Mouse (Mus musculus): Measurements from ENCODE around the gene Bnc2.

The Bnc2 gene

GRCm38 (mm10) chr4:84632832-84633789, 42.0 kb downstream of the Bnc2 start:
- DNase-seq (ENCODE audit: low spot score): no peak

- no peak for DNase-seq (ENCODE audit: low spot score)
Measured at GRCm38 (mm10) chr4:84627616-84628015, 47.5 kb downstream of the Bnc2 start.

GRCm38 (mm10) chr4:84623312-84623711, 51.8 kb downstream of the Bnc2 start:
- DNase-seq (ENCODE audit: low spot score): no peak

DNA sequence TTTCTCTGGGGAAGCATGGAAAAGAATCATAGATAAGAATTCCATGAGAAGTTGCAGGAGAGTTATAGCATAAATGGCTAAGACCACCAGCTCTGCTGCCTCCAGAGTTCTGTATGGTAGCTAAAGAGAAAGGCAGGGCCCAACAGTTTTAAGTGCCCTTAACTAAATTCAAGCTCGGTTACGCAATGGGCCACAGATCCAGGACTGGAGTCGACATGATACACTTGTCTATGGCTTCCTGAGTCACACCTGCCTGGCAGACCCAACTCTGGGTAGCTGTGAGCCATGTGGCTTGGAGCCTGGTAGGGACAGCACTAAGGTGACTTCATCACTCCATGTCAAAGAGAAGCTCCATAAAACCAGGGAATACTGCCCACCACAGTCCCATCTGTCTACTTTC, 53.3 kb downstream of the Bnc2 start:
- no peak for DNase-seq (ENCODE audit: low spot score)

DNA sequence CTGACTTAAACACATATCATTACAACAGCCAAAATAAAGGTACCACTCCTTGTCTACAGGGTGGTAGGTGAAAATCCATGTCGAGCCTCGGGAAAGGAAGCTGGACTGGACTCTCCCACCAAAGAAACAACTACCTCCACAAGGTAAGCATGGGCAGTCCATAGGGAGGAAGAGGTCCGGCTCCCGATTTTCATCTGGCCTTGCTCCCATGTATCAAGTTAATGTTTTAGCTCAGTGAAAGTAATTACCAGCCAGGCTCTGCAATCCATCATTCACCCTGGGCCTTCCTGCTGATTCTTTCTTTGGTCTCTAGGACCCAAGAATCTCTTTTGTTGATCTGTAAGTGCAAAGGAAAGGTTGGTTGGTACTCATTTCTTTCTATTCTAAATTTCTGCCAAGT, 65.2 kb downstream of the Bnc2 start:
- no peak for DNase-seq (ENCODE audit: low spot score)

- DNase-seq (ENCODE audit: low spot score): no peak
Measured at GRCm38 (mm10) chr4:84604461-84604860, 70.6 kb downstream of the Bnc2 start.

GRCm38 (mm10) chr4:84580260-84580952, 94.7 kb downstream of the Bnc2 start:
- DNase-seq (ENCODE audit: low spot score): no peak

DNA sequence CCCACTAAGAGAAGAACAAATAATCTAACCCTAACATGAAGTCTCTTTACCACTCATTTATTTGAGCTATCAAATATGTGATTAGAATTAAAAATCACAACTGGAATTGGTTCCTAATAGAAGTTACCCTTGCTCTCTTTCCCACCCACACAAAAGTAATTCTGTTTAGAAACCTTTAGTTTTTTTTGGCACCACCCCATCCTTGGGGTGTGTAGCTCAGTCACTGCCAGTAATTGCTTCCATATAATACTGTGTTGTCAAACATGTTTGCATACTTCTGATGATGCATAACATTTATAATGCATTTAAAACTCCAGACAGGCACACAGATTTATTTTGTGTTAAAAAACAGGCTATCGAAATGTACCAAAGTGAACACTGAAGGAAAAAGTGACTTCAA, 96.8 kb downstream of the Bnc2 start:
- no peak for DNase-seq (ENCODE audit: low spot score)

- no peak for DNase-seq (ENCODE audit: low spot score)
Measured at GRCm38 (mm10) chr4:84566123-84566522, 109.0 kb downstream of the Bnc2 start.

DNA sequence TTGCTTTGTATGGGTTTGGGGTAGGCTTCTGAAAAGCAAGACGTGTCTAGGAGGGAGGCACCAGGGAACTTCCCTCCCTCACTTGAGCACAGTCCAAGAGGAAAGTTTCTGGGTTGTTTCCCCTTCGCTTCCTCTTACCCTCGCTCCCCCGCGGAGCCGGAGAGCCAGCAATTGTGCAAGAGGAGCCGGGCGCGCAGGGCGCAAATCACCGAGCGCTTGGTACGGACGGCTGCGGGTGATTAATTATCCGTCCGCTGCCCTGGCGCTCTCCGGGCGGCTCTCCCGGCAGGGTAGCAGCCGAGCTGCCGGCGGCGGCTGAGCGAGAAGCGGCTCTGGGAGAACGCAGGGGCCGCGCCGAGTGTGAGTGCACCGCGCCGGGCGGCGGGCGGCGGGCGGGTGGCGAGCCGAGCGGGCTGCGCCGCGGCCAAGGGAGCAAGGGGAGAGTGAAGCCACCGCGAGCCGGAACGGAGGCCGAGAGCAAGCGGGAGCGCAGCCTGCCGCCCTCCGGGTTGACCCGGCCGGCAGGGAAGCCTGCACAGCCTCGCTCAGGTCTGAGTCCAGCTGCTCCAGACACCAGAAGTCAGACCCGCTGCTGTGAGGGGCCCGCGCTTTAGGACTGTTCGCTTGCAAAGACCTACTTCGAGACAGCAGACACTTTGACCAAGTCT, 129.7 kb downstream of the Bnc2 start:
- DNase-seq (ENCODE audit: low spot score): peak; percentile 76

DNA sequence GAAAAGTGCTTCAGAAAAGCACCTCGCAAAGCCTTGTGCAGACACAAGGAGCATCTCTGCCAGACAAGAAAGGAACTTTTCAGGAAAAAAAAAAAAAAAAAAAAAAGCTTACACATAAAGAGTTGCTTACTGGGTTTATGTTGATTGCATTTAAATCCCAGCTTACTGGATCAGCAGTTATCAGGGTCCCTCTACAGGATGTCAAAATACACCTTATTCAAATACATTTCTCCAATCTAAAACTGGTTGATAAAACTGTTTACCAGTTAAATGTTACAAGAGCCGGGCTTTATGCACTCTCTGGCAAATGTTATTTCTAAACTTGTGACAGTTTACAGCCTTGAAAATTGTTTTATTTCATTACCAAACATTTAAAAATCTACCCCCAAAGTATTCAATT, 130.4 kb downstream of the Bnc2 start:
- DNase-seq (ENCODE audit: low spot score): no peak

- DNase-seq (ENCODE audit: low spot score): peak; percentile 29
Measured at GRCm38 (mm10) chr4:84540531-84540930, 134.5 kb downstream of the Bnc2 start.

DNA sequence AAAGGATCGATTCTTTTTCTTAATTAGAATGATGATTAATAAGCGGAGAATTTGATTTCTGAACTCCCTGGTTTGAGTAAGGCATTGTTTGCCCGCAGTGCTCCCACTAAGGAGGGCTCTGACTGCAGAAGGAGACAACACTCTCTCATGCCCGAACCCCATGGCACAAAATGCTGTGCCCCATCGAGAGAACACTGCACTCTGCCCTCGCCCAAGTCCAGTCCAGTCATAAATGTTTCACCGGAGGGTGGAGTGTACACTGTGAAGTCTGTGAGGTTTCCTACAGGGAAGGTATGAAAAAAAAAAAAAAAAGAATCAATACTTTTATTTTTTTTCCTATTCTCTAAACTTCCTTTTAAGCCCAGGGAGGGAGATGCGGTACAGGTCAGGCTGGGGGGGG, 135.7 kb downstream of the Bnc2 start:
- DNase-seq (ENCODE audit: low spot score): no peak

GRCm38 (mm10) chr4:84528886-84529789, 145.9 kb downstream of the Bnc2 start:
- no peak for DNase-seq (ENCODE audit: low spot score)

GRCm38 (mm10) chr4:84528358-84528757, 146.7 kb downstream of the Bnc2 start:
- no peak for DNase-seq (ENCODE audit: low spot score)

GRCm38 (mm10) chr4:84527066-84527933, 147.8 kb downstream of the Bnc2 start:
- DNase-seq (ENCODE audit: low spot score): no peak

DNA sequence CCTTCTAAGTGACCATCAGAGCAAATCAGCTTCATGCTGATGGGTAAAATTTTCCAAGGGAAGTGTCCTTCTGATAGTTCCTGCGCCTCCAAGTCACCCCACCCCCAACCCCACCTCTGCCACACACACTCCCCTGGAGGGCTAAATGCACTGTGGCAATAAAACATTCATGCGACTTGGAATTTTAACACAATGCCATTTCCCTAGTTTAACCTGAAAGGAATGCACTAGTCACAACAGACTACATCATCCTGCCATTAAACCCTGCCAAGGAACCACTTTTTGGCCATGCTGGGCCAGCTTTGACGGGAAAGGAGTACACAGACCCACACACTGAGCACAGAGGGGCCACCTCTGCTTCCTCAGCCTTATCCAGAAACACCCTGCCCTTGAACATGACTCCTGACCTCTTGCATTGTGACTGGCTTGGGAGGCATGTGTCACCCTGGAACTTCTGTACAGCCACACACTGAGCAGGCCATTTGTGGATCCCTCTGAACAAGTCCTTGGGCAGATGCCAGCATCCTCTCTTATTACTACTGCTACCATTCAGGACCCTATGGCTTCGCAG, 151.3 kb downstream of the Bnc2 start:
- DNase-seq (ENCODE audit: low spot score): no peak

DNA sequence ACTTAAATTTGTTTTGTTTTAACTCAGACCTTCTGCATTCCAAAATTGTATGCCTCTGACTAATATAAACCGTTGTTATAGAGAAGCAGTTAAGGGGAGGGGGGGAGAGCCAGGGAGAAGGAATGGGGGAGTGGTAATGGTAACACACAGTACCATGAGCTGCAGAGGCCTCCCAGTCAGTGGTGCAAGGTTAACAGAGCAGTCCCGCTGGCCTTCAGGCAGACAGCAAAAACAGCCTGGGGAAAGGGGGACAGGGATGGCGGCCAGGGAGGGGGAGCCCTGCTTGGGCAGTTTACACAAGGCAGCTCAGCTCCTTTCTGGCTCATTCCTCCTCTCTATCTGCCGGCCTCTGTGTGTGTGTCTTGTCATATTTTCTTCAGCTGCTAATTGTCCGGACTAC, 151.9 kb downstream of the Bnc2 start:
- peak; percentile 36 for DNase-seq (ENCODE audit: low spot score)

DNA sequence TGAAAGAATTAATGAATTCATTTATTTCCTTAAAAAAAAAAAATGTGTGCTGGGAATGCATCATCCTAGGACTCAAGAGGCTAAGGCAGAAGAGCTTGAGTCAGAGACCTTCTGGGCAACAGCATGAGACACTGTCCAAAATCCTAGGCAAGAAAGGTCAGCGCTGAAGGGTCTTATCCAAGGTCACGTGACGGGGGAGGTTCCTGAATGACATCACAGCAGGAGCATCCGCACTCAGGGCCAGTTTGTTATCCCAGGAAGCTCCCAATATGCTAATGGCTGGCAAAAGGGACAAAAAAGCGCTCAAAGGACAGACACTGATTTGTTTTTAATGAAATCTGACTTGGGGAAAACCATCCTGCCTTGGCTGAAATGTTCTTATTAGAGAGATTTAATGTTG, 153.5 kb downstream of the Bnc2 start:
- no peak for DNase-seq (ENCODE audit: low spot score)

DNA sequence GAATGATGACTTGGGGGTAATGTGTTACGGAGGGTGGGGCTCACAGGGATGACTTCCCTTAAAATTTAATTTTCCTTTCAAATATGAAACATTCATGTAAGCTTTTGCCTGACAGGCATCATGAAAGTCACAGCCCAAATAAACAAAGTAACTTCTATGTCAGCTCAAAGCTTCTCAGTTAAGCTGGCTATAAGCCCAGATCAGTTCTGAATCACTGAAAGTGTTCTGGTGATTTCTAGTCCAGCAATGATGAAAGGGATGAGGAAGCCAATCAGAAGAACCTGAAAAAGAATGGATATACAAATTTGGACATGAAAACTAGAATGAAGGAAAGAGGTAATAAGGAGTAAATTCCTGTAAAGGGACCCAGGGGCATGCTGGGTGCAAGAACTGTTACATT, 164.6 kb downstream of the Bnc2 start:
- DNase-seq (ENCODE audit: low spot score): no peak
